Mouse (Mus musculus): ENCODE data around the gene Ankrd6. TPM values are rescaled to one million over a fixed set of nuclear protein-coding genes. Genes with fewer than 3 reads are reported as not detected.

The Ankrd6 gene
- 20.1 and 20.5 TPM in 2 replicates for polyA plus RNA-seq (2015; fragmentation: Nextera tagmentation; extraction: Ambion mirVana)

- ATAC-seq (ENCODE audit: low read depth), result peak; percentile 93
- H3K4me1 ChIP-seq (replicated peaks), result peaks cover 40% of the 10 kb centered on the region
- no peaks in the 10 kb centered on the region for H3K9me3 ChIP-seq
- H3K36me3 ChIP-seq, result no peaks in the 10 kb centered on the region
- under 1% methylated on average over 66 of the region's 66 CpGs for WGBS
- peak within 1 kb of the TSS; percentile 73 for H3K4me3 ChIP-seq
- H3K27me3 ChIP-seq, result peaks cover 15% of the 10 kb centered on the region
- H3K27ac ChIP-seq (replicated peaks), result 0 out of 2 replicates have a peak within 1 kb of the TSS, but pooled peaks have one; percentile 18
- peak within 1 kb of the TSS; percentile 95 for H3K4me2 ChIP-seq
- H3K9ac ChIP-seq, result peak within 1 kb of the TSS; percentile 76
Observed at GRCm38 (mm10) chr4:32950356-32951034, at the start of gene Ankrd6. TSS of gene Ankrd6 (minus strand) at chr4:32950841.

DNA sequence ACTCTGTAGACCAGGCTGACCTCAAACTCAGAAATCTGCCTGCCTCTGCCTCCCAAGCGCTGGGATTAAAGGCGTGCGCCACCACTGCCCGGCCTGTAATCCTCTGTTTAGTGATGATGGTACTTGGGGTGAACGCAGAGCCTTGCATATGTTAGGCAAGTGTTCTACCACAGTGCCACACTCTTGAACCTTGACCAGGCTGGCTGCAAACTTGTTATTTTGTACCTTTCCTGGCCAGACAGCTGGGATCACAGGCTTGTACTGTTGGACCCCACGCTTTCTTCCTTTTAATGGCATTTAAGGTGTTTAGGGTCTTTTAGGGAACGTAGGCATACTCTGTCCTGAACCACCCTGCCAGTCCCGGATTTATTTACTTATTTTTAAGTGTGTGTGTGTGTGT lies 48.4 kb upstream of the Ankrd6 start:
- no peaks in the 10 kb centered on the region for H3K27me3 ChIP-seq
- H3K27ac ChIP-seq (replicated peaks), result no peak overlapping the region
- H3K9ac ChIP-seq, result no peak overlapping the region
- no peak overlapping the region for H3K4me3 ChIP-seq
- H3K36me3 ChIP-seq, result peaks cover 25% of the 10 kb centered on the region
- 96% methylated on average over 8 of the region's 8 CpGs for WGBS
- H3K9me3 ChIP-seq, result no peaks in the 10 kb centered on the region
- H3K4me2 ChIP-seq, result no peak overlapping the region
- no peaks in the 10 kb centered on the region for H3K4me1 ChIP-seq (replicated peaks)
- no peak for ATAC-seq (ENCODE audit: low read depth)

GRCm38 (mm10) chr4:32997571-32997970 lies 46.9 kb upstream of the Ankrd6 start:
- no peak overlapping the region for H3K27ac ChIP-seq (replicated peaks)
- no peaks in the 10 kb centered on the region for H3K4me1 ChIP-seq (replicated peaks)
- no peaks in the 10 kb centered on the region for H3K27me3 ChIP-seq
- H3K4me2 ChIP-seq, result no peak overlapping the region
- H3K4me3 ChIP-seq, result no peak overlapping the region
- H3K9ac ChIP-seq, result no peak overlapping the region
- peaks cover 19% of the 10 kb centered on the region for H3K36me3 ChIP-seq
- ATAC-seq (ENCODE audit: low read depth), result no peak
- 83% methylated on average over 5 of the region's 5 CpGs for WGBS
- no peaks in the 10 kb centered on the region for H3K9me3 ChIP-seq

DNA sequence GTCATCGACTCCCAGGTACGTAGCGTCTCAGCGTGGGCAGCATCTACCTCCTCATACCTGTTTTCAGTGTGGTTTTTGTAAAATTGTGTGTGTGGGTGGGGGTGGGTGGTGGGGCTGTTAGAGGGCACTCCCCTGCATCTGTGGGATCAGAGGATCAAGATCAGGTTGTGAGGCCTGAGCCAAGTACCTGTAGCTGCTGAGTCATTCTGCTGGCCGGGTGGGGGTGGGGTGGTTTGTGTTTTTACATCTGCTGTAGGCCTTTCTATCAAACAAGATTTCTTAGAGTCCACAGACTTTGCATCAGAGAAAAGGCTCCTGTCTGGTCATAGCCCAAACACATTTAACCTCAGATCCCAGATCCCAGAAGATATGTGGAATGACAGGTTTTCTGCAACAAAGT lies 45.4 kb upstream of the Ankrd6 start:
- WGBS, result 98% methylated on average over 5 of the region's 5 CpGs
- H3K4me1 ChIP-seq (replicated peaks), result no peaks in the 10 kb centered on the region
- no peak overlapping the region for H3K4me3 ChIP-seq
- peaks cover 19% of the 10 kb centered on the region for H3K36me3 ChIP-seq
- no peak overlapping the region for H3K27ac ChIP-seq (replicated peaks)
- H3K9ac ChIP-seq, result no peak overlapping the region
- H3K9me3 ChIP-seq, result no peaks in the 10 kb centered on the region
- H3K27me3 ChIP-seq, result no peaks in the 10 kb centered on the region
- no peak for ATAC-seq (ENCODE audit: low read depth)
- no peak overlapping the region for H3K4me2 ChIP-seq

DNA sequence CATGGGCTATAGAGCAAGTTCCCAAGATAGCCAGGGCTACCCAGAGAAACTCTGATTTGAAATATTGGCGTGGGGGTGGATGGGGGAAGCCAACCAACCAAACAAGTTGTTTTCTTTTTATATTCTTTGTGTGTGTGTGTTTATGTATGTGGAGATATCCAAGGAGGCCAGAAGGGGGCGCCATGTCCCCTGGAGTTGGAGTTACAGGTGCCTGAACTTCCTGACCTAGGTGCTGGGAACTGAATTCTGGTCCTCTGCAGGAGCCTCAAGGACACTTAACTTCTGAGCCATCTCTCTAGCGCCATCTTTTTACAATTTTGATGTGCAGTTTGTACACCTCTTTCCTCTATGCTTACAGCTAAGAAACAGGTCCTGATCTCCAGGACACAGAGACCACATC lies 43.5 kb upstream of the Ankrd6 start:
- 82% methylated on average over 3 of the region's 3 CpGs for WGBS
- ATAC-seq (ENCODE audit: low read depth), result no peak
- H3K9me3 ChIP-seq, result no peaks in the 10 kb centered on the region

GRCm38 (mm10) chr4:32989346-32989745 lies 38.7 kb upstream of the Ankrd6 start:
- H3K4me1 ChIP-seq (replicated peaks), result peaks cover 20% of the 10 kb centered on the region
- 84% methylated on average over 2 of the region's 2 CpGs for WGBS
- H3K36me3 ChIP-seq, result no peaks in the 10 kb centered on the region
- no peak overlapping the region for H3K9ac ChIP-seq
- no peak overlapping the region for H3K27ac ChIP-seq (replicated peaks)
- no peak for ATAC-seq (ENCODE audit: low read depth)
- H3K27me3 ChIP-seq, result no peaks in the 10 kb centered on the region
- no peaks in the 10 kb centered on the region for H3K9me3 ChIP-seq
- no peak overlapping the region for H3K4me3 ChIP-seq
- no peak overlapping the region for H3K4me2 ChIP-seq

More for the DNA sequence above, 43.5 kb upstream of the Ankrd6 start:
- Histone ChIP-seq H3K9ac (no peak overlapping the region), H3K36me3 (peaks cover 8% of the 10 kb centered on the region), H3K27me3 (no peaks in the 10 kb centered on the region), H3K4me1 (replicated peaks) (no peaks in the 10 kb centered on the region), H3K4me2 (no peak overlapping the region), H3K27ac (replicated peaks) (no peak overlapping the region), H3K4me3 (no peak overlapping the region)

- ATAC-seq (ENCODE audit: low read depth), result no peak
- no peak overlapping the region for H3K27ac ChIP-seq (replicated peaks)
- 62% methylated on average over 3 of the region's 3 CpGs for WGBS
Observed at GRCm38 (mm10) chr4:32987006-32987405, 36.4 kb upstream of the Ankrd6 start.

GRCm38 (mm10) chr4:32985684-32986083 lies 35.0 kb upstream of the Ankrd6 start:
- H3K4me3 ChIP-seq, result peak overlapping the region; percentile 56
- no peak overlapping the region for H3K9ac ChIP-seq
- H3K4me2 ChIP-seq, result peak overlapping the region; percentile 85
- H3K9me3 ChIP-seq, result no peaks in the 10 kb centered on the region
- H3K27me3 ChIP-seq, result no peaks in the 10 kb centered on the region
- H3K36me3 ChIP-seq, result no peaks in the 10 kb centered on the region
- ATAC-seq (ENCODE audit: low read depth), result no peak
- no peak overlapping the region for H3K27ac ChIP-seq (replicated peaks)
- H3K4me1 ChIP-seq (replicated peaks), result peaks cover 31% of the 10 kb centered on the region
- WGBS, result 10% methylated on average over 3 of the region's 3 CpGs

More at GRCm38 (mm10) chr4:32987006-32987405, 36.4 kb upstream of the Ankrd6 start:
- H3K4me2 ChIP-seq, result no peak overlapping the region
- no peaks in the 10 kb centered on the region for H3K9me3 ChIP-seq
- no peaks in the 10 kb centered on the region for H3K36me3 ChIP-seq
- H3K4me3 ChIP-seq, result no peak overlapping the region
- H3K4me1 ChIP-seq (replicated peaks), result peaks cover 28% of the 10 kb centered on the region
- no peak overlapping the region for H3K9ac ChIP-seq
- H3K27me3 ChIP-seq, result no peaks in the 10 kb centered on the region

DNA sequence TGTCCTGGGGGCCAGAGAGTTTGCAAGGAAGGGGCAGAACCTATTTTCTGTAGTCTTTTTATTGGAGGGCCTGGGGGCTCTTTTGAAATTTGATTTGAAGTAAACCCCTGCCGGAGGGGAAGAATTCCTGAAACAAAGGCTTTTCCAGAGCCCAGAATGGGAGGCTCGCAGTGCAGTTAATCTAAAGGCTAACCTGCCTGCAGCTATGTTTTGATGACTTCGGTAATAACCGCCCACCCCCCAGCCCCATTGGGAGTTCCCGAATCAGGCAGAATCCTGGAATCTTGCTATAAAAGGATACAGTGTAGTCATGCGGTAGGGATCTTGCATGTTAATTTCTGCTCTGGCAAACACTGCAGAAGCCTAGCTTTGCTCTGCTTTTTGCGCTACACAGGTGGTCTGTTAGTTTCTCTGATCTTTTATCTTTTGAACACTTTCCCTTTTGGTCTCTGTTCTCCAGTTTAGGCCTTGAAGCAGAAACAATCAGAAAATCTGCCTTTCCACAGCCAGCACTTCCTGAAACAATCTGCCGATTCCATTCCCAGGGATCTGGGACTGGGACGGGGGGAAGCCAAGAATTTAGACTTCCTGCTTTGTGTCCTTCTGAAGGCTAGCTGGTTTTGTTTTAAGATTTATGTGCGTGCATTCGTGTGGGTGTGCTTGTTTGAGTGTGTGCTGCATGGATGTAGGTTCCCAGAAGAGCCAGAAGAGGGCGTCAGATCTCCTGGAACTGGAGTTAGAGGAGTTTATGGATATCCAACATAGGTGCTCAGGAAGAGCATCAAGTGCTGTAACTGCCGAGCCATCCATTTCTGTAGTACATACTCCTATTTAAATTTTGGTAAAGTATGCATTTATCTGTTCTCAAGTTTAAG lies 34.4 kb upstream of the Ankrd6 start:
- 10% methylated on average over 13 of the region's 13 CpGs for WGBS
- Histone ChIP-seq H3K4me3 (peak overlapping the region; percentile 56), H3K4me2 (peak overlapping the region; percentile 85), H3K9ac (peak overlapping the region; percentile 81), H3K27me3 (no peaks in the 10 kb centered on the region), H3K27ac (replicated peaks) (peak overlapping the region; percentile 87), H3K9me3 (no peaks in the 10 kb centered on the region), H3K36me3 (no peaks in the 10 kb centered on the region), H3K4me1 (replicated peaks) (peaks cover 31% of the 10 kb centered on the region)
- ATAC-seq (ENCODE audit: low read depth), result no peak

- no peaks in the 10 kb centered on the region for H3K27me3 ChIP-seq
- peak overlapping the region; percentile 87 for H3K27ac ChIP-seq (replicated peaks)
- H3K36me3 ChIP-seq, result no peaks in the 10 kb centered on the region
- no peaks in the 10 kb centered on the region for H3K9me3 ChIP-seq
- ATAC-seq (ENCODE audit: low read depth), result no peak
- peak overlapping the region; percentile 81 for H3K9ac ChIP-seq
- under 1% methylated on average over 13 of the region's 13 CpGs for WGBS
- H3K4me2 ChIP-seq, result peak overlapping the region; percentile 85
- peak overlapping the region; percentile 56 for H3K4me3 ChIP-seq
- H3K4me1 ChIP-seq (replicated peaks), result peaks cover 31% of the 10 kb centered on the region
Observed at GRCm38 (mm10) chr4:32984242-32984641, 33.6 kb upstream of the Ankrd6 start.

- Histone ChIP-seq H3K27ac (replicated peaks) (peak overlapping the region; percentile 87), H3K36me3 (no peaks in the 10 kb centered on the region), H3K9ac (peak overlapping the region; percentile 81), H3K4me2 (peak overlapping the region; percentile 85), H3K9me3 (no peaks in the 10 kb centered on the region), H3K4me1 (replicated peaks) (peaks cover 31% of the 10 kb centered on the region), H3K4me3 (peak overlapping the region; percentile 56), H3K27me3 (no peaks in the 10 kb centered on the region)
- 0% methylated on average over 79 of the region's 94 CpGs for WGBS
- ATAC-seq (ENCODE audit: low read depth), result peak; percentile 70
Observed at GRCm38 (mm10) chr4:32983176-32984155, 32.8 kb upstream of the Ankrd6 start.
